Mouse (Mus musculus): ENCODE measurements around the gene Tmcc2.

The Tmcc2 gene

GRCm38 (mm10) chr1:132315889-132316624, 75.0 kb downstream of the Tmcc2 start, which contains the start of gene Nuak2:
TSS of gene Nuak2 (plus strand) at chr1:132316126.
- no peak for DNase-seq (ENCODE audit: low read depth)

- DNase-seq (ENCODE audit: low read depth) = peak; percentile 87
Measured at GRCm38 (mm10) chr1:132312703-132313102, 78.4 kb downstream of the Tmcc2 start.

- DNase-seq (ENCODE audit: low read depth) = peak; percentile 91
Measured at GRCm38 (mm10) chr1:132312043-132312442, 79.0 kb downstream of the Tmcc2 start.

- DNase-seq (ENCODE audit: low read depth) = peak; percentile 65
Measured at GRCm38 (mm10) chr1:132311174-132311859, 79.8 kb downstream of the Tmcc2 start.

GRCm38 (mm10) chr1:132310754-132311153, 80.3 kb downstream of the Tmcc2 start:
- DNase-seq (ENCODE audit: low read depth) = no peak

GRCm38 (mm10) chr1:132308674-132309073, 82.4 kb downstream of the Tmcc2 start:
- peak; percentile 41 for DNase-seq (ENCODE audit: low read depth)

GRCm38 (mm10) chr1:132307962-132308361, 83.1 kb downstream of the Tmcc2 start:
- no peak for DNase-seq (ENCODE audit: low read depth)

GRCm38 (mm10) chr1:132306808-132307207, 84.3 kb downstream of the Tmcc2 start:
- DNase-seq (ENCODE audit: low read depth) = peak; percentile 36
